Mouse (Mus musculus) heart, postnatal 25 days (tissue): ENCODE measurements around the gene Gpatch3. TPM values are rescaled to one million over a fixed set of nuclear protein-coding genes. Genes with fewer than 3 reads are reported as not detected.
A peak's percentile ranks its signal among the peaks of the same experiment; 100 is the strongest.

Experiments
- DNase-seq: peaks from one replicate; pipeline ENCODE4 v3.0.0; 2022; ENCODE audit warnings: low spot score
- intact Hi-C: fragments of 180-260 bp; cut with DNase I; formaldehyde crosslinking; loops from one replicate; pipeline ENCODE4 v1.15.1; 2025
- total RNA-seq, 2 experiments: library from RNA; stranded (reverse); gene quantifications; 2 replicates each; pipeline ENCODE4 v1.2.3; 2021

The Gpatch3 gene
- total RNA-seq, 2 experiments from 2014 or later: 4.7 to 5.3 TPM

GRCm38 (mm10) chr4:133583690-133584058 is 9.1 kb downstream of the Gpatch3 start:
- DNase-seq: no peak
- intact Hi-C loops: no loop called here

- peak; percentile 53 for DNase-seq
- intact Hi-C loops: no loop called here
Measured at GRCm38 (mm10) chr4:133584059-133584951, 9.8 kb downstream of the Gpatch3 start, which contains the start of gene Gpn2. Gpn2 (plus strand) TSS chr4:133584362.

DNA sequence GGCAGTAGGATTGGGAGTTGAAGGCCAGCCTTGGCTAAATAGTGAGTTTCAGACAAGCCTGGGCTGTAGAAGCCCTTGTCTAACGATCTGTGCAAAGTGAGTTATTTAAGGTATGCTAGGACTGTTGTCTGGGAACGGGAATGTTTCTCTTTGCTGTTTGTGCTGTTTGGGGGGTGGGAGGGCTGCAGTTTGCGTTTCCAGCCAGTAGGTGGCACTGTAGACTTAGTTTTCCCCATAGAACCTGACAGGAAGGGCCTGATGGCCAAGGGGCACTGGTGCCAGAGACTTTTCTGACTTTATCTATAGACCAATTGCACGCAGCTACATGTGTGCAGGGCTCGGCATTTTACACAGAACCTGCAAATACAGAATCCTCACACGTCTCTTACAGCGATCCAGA is 18.0 kb downstream of the Gpatch3 start:
- intact Hi-C loops: loop anchor here (1.0 to 2.0 kb wide), 3 partner anchors 16 to 236 kb away; partner anchors contain the start of gene Zdhhc18
- DNase-seq: peak; percentile 35

GRCm38 (mm10) chr4:133595538-133595937 is 21.0 kb downstream of the Gpatch3 start:
- intact Hi-C loops: no loop called here
- no peak for DNase-seq

- DNase-seq: no peak
- intact Hi-C loops: no loop called here
Measured at GRCm38 (mm10) chr4:133596084-133596483, 21.5 kb downstream of the Gpatch3 start.

GRCm38 (mm10) chr4:133598616-133599015 is 24.1 kb downstream of the Gpatch3 start:
- intact Hi-C loops: no loop called here

GRCm38 (mm10) chr4:133599116-133599515 is 24.6 kb downstream of the Gpatch3 start:
- intact Hi-C loops: no loop called here
- no peak for DNase-seq

More at GRCm38 (mm10) chr4:133598616-133599015, 24.1 kb downstream of the Gpatch3 start:
- no peak for DNase-seq

DNA sequence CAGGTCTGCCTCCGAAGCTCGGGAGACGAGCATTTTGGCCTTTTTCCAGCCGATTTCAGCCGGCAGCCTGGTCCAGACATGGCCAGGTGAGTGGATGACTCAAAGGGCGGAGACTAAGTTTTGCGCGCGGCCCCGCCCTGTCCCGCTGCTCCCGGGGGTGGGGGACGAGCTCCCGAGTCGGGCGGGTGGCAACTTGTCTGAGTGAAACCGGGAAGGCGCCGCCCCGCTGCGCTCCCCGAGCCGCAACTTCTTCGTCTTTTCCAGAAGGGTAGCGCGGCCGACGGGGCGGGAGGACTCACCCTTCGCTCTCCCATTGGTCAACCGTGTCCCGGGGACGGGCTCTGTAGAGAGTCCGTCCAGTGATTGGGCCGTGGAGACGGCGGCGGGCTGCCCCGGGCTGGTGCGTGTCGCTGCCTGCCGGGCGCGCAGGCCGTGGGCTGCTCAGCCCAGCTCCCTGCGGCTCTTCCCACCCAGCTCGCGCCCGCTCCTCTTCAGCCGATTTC is 25.1 kb downstream of the Gpatch3 start:
- intact Hi-C loops: no loop called here
- peak; percentile 90 for DNase-seq

- no peak for DNase-seq
- intact Hi-C loops: no loop called here
Measured at GRCm38 (mm10) chr4:133600306-133600705, 25.8 kb downstream of the Gpatch3 start.

- intact Hi-C loops: no loop called here
Measured at GRCm38 (mm10) chr4:133601721-133602218, 27.2 kb downstream of the Gpatch3 start, which contains the start of gene Sfn. Sfn (minus strand) TSS chr4:133602168.

DNA sequence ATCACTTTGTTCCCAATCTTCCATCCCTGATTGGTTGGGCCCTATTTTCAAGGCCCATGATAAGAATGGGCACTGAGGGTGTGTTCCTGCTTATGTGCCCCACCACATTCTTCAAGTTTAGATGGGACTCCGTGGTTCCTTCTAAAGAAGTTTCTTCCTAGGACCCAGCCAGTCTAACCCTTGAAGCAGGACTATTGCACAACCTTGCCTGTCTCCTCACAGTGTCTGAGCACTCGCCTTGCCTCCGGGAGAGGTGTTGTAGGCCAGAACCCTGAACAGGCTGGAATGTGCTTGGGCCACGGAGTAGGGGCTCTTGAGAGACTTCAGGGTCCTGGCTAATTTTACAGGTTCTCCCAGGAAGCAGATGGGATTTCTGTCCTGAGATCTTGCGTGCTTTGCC is 28.5 kb downstream of the Gpatch3 start:
- intact Hi-C loops: no loop called here
- DNase-seq: no peak

More at GRCm38 (mm10) chr4:133601721-133602218, 27.2 kb downstream of the Gpatch3 start, which contains the start of gene Sfn:
- no peak for DNase-seq

- intact Hi-C loops: no loop called here
- no peak for DNase-seq
Measured at GRCm38 (mm10) chr4:133604175-133604574, 29.6 kb downstream of the Gpatch3 start.

DNA sequence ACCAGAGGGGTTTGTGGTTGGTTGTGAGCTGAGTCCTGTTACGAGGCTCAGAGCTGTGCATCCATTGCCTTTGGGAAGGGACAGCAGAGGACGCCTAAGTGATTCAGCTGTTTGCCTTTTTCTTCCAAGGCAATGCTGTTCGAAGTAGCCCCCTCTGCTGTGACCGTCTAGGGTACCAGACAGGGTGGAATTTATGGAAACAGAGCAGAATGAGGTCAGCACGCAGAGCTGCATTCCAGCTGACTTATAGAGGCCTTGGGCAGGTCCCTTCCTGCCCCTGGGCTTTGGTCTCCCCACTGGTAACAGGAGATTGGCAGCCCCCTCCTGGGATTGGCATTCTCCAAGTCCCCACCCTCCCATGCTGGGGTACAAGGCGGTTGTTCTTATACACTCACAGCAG is 30.3 kb downstream of the Gpatch3 start:
- no peak for DNase-seq
- intact Hi-C loops: no loop called here

DNA sequence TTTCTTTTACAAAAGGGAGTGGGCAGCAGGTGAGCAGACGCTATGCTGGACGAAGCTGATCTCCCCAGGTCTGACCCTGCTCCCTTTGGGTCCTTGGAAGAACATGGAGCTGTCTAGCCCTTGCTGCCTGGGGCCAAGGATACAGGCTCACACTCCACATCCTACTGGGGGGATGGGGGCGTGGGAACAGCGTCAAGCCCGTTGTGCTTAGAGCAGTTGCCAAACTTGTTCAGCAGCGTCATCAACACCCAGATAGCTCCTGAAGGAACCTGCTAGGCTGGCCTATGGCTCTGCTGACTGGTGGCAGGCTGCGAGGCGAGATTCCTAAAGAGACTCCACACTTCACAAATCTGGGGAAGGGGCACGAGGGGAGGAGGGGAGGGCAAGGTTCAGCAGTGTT is 30.8 kb downstream of the Gpatch3 start:
- DNase-seq: no peak
- intact Hi-C loops: no loop called here

DNA sequence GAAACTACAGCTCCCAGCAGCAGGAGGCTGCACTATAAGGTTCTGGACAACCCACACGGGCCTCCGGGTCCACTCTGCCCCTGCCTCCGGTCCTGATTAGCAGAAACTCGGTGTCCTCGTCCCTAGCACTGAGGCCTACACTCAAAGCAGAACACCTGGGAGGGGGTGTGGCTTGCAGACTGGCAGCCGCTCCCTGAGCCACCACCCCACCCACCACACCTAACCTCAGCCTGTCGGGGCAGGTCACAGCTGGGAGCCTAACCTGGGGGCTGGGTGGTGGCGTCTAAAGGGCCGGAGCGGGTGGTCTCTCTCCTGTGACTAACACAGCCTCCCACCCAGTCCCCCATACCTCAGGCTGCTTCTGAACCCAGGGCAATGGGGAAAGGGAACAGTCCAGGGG is 32.7 kb downstream of the Gpatch3 start:
- intact Hi-C loops: no loop called here

DNA sequence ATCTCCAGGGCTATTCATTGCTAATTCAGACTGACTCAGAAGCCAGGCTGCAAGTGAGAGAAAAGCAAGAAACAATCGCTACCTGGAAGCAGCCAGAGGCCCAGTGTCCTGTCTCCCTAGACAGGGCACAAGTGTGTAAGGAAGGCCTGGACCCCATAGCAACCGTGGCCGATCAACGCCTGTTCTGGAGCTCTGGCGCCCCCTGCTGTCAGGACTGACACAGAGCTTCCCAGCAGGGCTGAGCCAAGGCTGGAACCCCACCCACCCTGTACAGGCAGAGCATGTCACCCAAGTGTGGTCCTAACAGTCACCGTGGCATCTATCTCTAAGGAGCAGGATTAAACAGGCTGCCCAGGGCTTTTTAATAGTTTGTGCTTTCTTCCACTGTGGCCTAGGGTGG is 35.2 kb downstream of the Gpatch3 start:
- peak; percentile 48 for DNase-seq
- intact Hi-C loops: no loop called here

More for the DNA sequence above, 32.7 kb downstream of the Gpatch3 start:
- DNase-seq: no peak

DNA sequence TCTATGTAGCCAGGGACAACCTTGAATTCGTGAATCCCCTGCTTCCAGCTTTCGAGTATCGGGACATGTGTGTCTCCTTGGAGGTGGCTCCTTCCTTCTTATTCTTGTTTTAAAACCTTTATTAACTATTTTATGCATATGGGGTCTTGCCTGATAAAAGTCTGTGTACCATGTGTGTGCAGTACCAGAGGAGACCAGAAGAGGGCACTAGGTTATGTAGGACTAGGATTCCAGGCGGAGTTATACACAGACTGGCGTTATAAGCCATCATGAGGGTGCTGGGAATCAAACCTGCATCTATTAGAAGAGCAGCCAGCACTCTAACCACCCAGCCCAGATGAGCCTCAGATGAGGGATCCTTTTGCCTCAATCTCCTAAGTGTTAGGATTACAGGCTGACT is 37.3 kb downstream of the Gpatch3 start:
- DNase-seq: no peak
- intact Hi-C loops: no loop called here

- intact Hi-C loops: no loop called here
Measured at GRCm38 (mm10) chr4:133612416-133612815, 37.9 kb downstream of the Gpatch3 start.

DNA sequence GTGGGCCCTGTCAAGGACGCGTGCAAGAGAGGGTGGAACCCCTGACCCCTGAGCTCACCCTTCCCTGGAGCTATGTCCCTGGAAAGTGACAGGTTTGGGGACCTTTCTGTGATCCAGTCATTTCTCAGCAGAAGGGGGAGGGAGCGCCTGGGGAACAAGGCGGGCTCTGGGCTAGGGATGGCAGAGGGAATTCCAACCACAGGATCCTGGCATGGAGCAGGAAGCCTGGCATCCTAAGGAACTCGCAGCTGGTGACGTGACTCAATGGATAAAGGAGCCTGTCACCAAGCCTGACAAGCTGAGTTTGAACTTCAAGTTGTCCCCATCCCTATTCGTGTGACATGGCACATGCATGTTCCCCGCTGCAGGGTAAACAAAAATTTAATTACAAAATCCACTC is 38.5 kb downstream of the Gpatch3 start:
- no peak for DNase-seq
- intact Hi-C loops: no loop called here

More at GRCm38 (mm10) chr4:133612416-133612815, 37.9 kb downstream of the Gpatch3 start:
- no peak for DNase-seq

DNA sequence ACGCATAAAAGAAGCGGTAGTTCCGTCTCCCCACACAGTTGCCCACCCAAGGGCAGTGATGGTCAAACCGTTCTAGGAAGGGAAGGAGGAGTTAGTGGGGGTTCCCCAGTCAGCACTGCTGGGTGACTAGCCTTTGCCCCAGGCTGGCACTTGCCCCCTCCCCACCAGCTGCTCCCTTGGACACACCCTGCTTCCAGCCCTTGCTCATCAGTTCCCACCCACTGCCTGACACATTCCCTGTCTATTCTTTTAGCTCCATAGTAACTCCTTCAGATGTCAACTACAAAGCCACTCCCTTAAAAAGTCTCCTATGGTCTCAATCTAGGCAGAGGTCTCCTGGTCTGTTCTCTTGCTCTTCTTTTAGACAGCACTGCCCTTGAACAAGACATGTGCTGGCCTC is 39.3 kb downstream of the Gpatch3 start:
- no peak for DNase-seq
- intact Hi-C loops: no loop called here

DNA sequence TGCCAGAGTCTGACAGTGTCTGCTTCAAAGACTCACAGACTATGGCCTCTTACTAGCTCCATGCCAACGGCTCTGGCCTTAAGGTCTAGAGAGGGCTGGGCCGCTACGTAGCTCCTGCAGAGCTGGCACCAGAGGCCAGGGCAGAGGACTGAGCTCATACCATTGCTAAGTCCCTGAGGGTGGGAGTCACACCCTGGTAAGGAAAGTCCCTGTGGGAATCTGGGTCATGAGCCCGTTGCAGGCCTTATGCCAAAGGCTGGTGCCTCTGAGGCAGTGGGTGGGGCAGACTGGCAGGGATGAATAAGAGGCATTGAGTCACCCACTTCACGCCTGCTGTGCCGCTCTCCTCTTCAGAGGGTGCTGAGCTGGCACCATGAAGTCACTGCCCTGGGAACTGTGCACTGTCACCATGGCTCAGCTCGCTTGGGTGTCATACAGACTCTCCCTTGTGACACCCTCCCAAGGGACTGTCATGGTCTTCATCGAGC is 39.8 kb downstream of the Gpatch3 start:
- intact Hi-C loops: no loop called here
- DNase-seq: no peak
